Mouse (Mus musculus) embryonic facial prominence, embryonic 15.5 days (tissue): ENCODE measurements around the gene Cdk15. TPM values are rescaled to one million over a fixed set of nuclear protein-coding genes. Genes with fewer than 3 reads are reported as not detected.

Experiments used
- ATAC-seq: fragments of 200-750 bp; cut with Nextera tagmentation; 2 replicates; pipeline ENCODE4 v1.8.0; 2017; ENCODE audit warnings: low read depth, moderate TSS enrichment; ENCODE audit not compliant: insufficient number of reproducible peaks, low FRiP score, low TSS enrichment
- H3K27ac ChIP-seq: fragments of 300-500 bp; sonication (generic); replicated peaks from 2 replicates; pipeline ENCODE4 v1.5.1; 2015; ENCODE audit warnings: mild to moderate bottlenecking, inconsistent platforms
- H3K27me3 ChIP-seq: fragments of 300-500 bp; sonication (generic); 2 replicates; pipeline ENCODE4 v1.6.1; 2015; ENCODE audit warnings: inconsistent platforms
- H3K36me3 ChIP-seq: fragments of 300-500 bp; sonication (generic); 2 replicates; pipeline ENCODE4 v1.6.1; 2015; ENCODE audit warnings: mild to moderate bottlenecking, inconsistent platforms
- H3K4me1 ChIP-seq: fragments of 300-500 bp; sonication (generic); 2 replicates; pipeline ENCODE4 v1.6.1; 2015; ENCODE audit warnings: inconsistent platforms
- H3K4me2 ChIP-seq: fragments of 300-500 bp; sonication (generic); replicated peaks from 2 replicates; pipeline ENCODE4 v1.6.1; 2015; ENCODE audit warnings: mild to moderate bottlenecking, inconsistent platforms
- H3K4me3 ChIP-seq: fragments of 300-500 bp; sonication (generic); replicated peaks from 2 replicates; pipeline ENCODE4 v1.5.1; 2015; ENCODE audit warnings: mild to moderate bottlenecking, inconsistent platforms
- H3K9ac ChIP-seq: fragments of 300-500 bp; sonication (generic); 2 replicates; pipeline ENCODE4 v1.6.1; 2015; ENCODE audit warnings: inconsistent platforms
- H3K9me3 ChIP-seq: fragments of 300-500 bp; sonication (generic); replicated peaks from 2 replicates; pipeline ENCODE4 v1.6.1; 2016; ENCODE audit warnings: inconsistent platforms
- WGBS: fragments of 180-500 bp; shearing (Covaris S2); methylation state at CpG from one replicate; pipeline ENCODE4 v1.1.7; 2015; 5-methylcytosine and 5-hydroxymethylcytosine counted together
- polyA plus RNA-seq: library from polyadenylated mRNA; unstranded; fragments of >200 nt; fragmentation: Nextera tagmentation; extraction: Ambion mirVana; gene quantifications from 2 replicates; pipeline ENCODE4 v1.2.1, GENCODE M21; 2015

Cdk15 gene
- polyA plus RNA-seq, 1 experiment from 2014 or later = 1.8 TPM

GRCm38 (mm10) chr1:59236856-59237441 is 19.8 kb upstream of the Cdk15 start, which contains the start of gene Als2:
TSS of gene Als2 (minus strand) at chr1:59237231.
- no peaks in the 10 kb centered on the region for H3K27me3 ChIP-seq
- H3K9ac ChIP-seq = peak within 1 kb of the TSS; percentile 65
- under 1% methylated on average over 47 of the region's 58 CpGs for WGBS
- peak; percentile 97 for ATAC-seq
- no peaks in the 10 kb centered on the region for H3K9me3 ChIP-seq
- peak within 1 kb of the TSS; percentile 76 for H3K27ac ChIP-seq
- peak within 1 kb of the TSS; percentile 91 for H3K4me3 ChIP-seq
- no peaks in the 10 kb centered on the region for H3K36me3 ChIP-seq
- H3K4me2 ChIP-seq = peak within 1 kb of the TSS; percentile 74
- 0 out of 2 replicates have a peak, but pooled peaks cover 4% of the 10 kb centered on the region for H3K4me1 ChIP-seq

- Histone ChIP-seq H3K4me2 (peak overlapping the region; percentile 74), H3K4me3 (peak overlapping the region; percentile 91), H3K9ac (peak overlapping the region; percentile 39), H3K36me3 (no peaks in the 10 kb centered on the region), H3K27ac (peak overlapping the region; percentile 76), H3K4me1 (0 out of 2 replicates have a peak, but pooled peaks cover 4% of the 10 kb centered on the region), H3K27me3 (no peaks in the 10 kb centered on the region), H3K9me3 (no peaks in the 10 kb centered on the region)
- under 1% methylated on average over 19 of the region's 19 CpGs for WGBS
- ATAC-seq = peak; percentile 22
These were observed 19.0 kb upstream of the Cdk15 start for GRCm38 (mm10) chr1:59237614-59238211.

GRCm38 (mm10) chr1:59243770-59244169 is 12.9 kb upstream of the Cdk15 start:
- no peak overlapping the region for H3K9ac ChIP-seq
- no peaks in the 10 kb centered on the region for H3K4me1 ChIP-seq
- H3K9me3 ChIP-seq = no peaks in the 10 kb centered on the region
- H3K4me2 ChIP-seq = no peak overlapping the region
- H3K4me3 ChIP-seq = no peak overlapping the region
- H3K36me3 ChIP-seq = no peaks in the 10 kb centered on the region
- no peak overlapping the region for H3K27ac ChIP-seq
- no peaks in the 10 kb centered on the region for H3K27me3 ChIP-seq
- no peak for ATAC-seq
- 60% methylated on average over 2 of the region's 2 CpGs for WGBS

- Histone ChIP-seq H3K4me2 (no peak overlapping the region), H3K9me3 (no peaks in the 10 kb centered on the region), H3K27me3 (no peaks in the 10 kb centered on the region), H3K36me3 (no peaks in the 10 kb centered on the region), H3K4me1 (no peaks in the 10 kb centered on the region), H3K4me3 (no peak overlapping the region), H3K27ac (no peak overlapping the region), H3K9ac (no peak overlapping the region)
- WGBS = 4% methylated on average over 9 of the region's 9 CpGs
- no peak for ATAC-seq
These were observed 9.1 kb upstream of the Cdk15 start for GRCm38 (mm10) chr1:59247602-59248001.

GRCm38 (mm10) chr1:59252762-59253161 is 3.9 kb upstream of the Cdk15 start:
- peak overlapping the region; percentile 12; the same call in 1 of the 2 replicates for H3K4me3 ChIP-seq
- 8% methylated on average over 5 of the region's 7 CpGs for WGBS
- no peak overlapping the region for H3K9ac ChIP-seq
- peak overlapping the region; percentile 43 for H3K4me2 ChIP-seq
- no peak for ATAC-seq
- no peaks in the 10 kb centered on the region for H3K9me3 ChIP-seq
- H3K4me1 ChIP-seq = peaks cover 18% of the 10 kb centered on the region
- H3K27me3 ChIP-seq = no peaks in the 10 kb centered on the region
- no peaks in the 10 kb centered on the region for H3K36me3 ChIP-seq
- no peak overlapping the region for H3K27ac ChIP-seq

GRCm38 (mm10) chr1:59253301-59253909 is 3.3 kb upstream of the Cdk15 start:
- Histone ChIP-seq H3K27ac (no peak overlapping the region), H3K27me3 (no peaks in the 10 kb centered on the region), H3K9me3 (no peaks in the 10 kb centered on the region), H3K4me3 (peak overlapping the region; percentile 12), H3K9ac (no peak overlapping the region), H3K36me3 (no peaks in the 10 kb centered on the region), H3K4me1 (peaks cover 19% of the 10 kb centered on the region), H3K4me2 (peak overlapping the region; percentile 43)
- 7% methylated on average over 14 of the region's 18 CpGs for WGBS
- ATAC-seq = no peak

GRCm38 (mm10) chr1:59257736-59258135 is 1.0 kb downstream of the Cdk15 start:
- 13% methylated on average over 3 of the region's 3 CpGs for WGBS
- Histone ChIP-seq H3K4me2 (no peak overlapping the region), H3K27ac (no peak overlapping the region), H3K9me3 (no peaks in the 10 kb centered on the region), H3K9ac (no peak overlapping the region), H3K4me3 (no peak overlapping the region), H3K36me3 (no peaks in the 10 kb centered on the region), H3K27me3 (no peaks in the 10 kb centered on the region), H3K4me1 (peaks cover 18% of the 10 kb centered on the region)
- no peak for ATAC-seq

- no peaks in the 10 kb centered on the region for H3K9me3 ChIP-seq
- H3K4me3 ChIP-seq = no peak overlapping the region
- H3K4me1 ChIP-seq = peaks cover 18% of the 10 kb centered on the region
- WGBS = 43% methylated on average over 8 of the region's 8 CpGs
- no peak overlapping the region for H3K4me2 ChIP-seq
- no peaks in the 10 kb centered on the region for H3K36me3 ChIP-seq
- no peak overlapping the region for H3K9ac ChIP-seq
- no peak overlapping the region for H3K27ac ChIP-seq
- no peaks in the 10 kb centered on the region for H3K27me3 ChIP-seq
- ATAC-seq = no peak
These were observed 12.2 kb downstream of the Cdk15 start for GRCm38 (mm10) chr1:59268931-59269330.

- H3K4me2 ChIP-seq = 0 out of 2 replicates have a peak overlapping the region, but pooled peaks have one; percentile 6
- no peaks in the 10 kb centered on the region for H3K27me3 ChIP-seq
- H3K4me1 ChIP-seq = peaks cover 18% of the 10 kb centered on the region
- no peak for ATAC-seq
- H3K9ac ChIP-seq = no peak overlapping the region
- H3K9me3 ChIP-seq = no peaks in the 10 kb centered on the region
- 60% methylated on average over 6 of the region's 6 CpGs for WGBS
- no peak overlapping the region for H3K4me3 ChIP-seq
- no peaks in the 10 kb centered on the region for H3K36me3 ChIP-seq
- H3K27ac ChIP-seq = peak overlapping the region; percentile 75
These were observed 12.8 kb downstream of the Cdk15 start for GRCm38 (mm10) chr1:59269466-59269865.

- peak overlapping the region; percentile 75 for H3K27ac ChIP-seq
- H3K27me3 ChIP-seq = no peaks in the 10 kb centered on the region
- no peak overlapping the region for H3K9ac ChIP-seq
- WGBS = 15% methylated on average over 20 of the region's 20 CpGs
- H3K36me3 ChIP-seq = no peaks in the 10 kb centered on the region
- peaks cover 18% of the 10 kb centered on the region for H3K4me1 ChIP-seq
- no peak overlapping the region for H3K4me3 ChIP-seq
- no peaks in the 10 kb centered on the region for H3K9me3 ChIP-seq
- H3K4me2 ChIP-seq = peak overlapping the region; percentile 6; the same call in 1 of the 2 replicates
- ATAC-seq = peak; percentile 87; the same call in 1 of the 2 replicates
These were observed 13.4 kb downstream of the Cdk15 start for GRCm38 (mm10) chr1:59269951-59270689.

GRCm38 (mm10) chr1:59272189-59272588 is 15.5 kb downstream of the Cdk15 start:
- H3K9me3 ChIP-seq = no peaks in the 10 kb centered on the region
- no peak overlapping the region for H3K4me2 ChIP-seq
- H3K4me1 ChIP-seq = peaks cover 18% of the 10 kb centered on the region
- H3K36me3 ChIP-seq = no peaks in the 10 kb centered on the region
- no peaks in the 10 kb centered on the region for H3K27me3 ChIP-seq
- 35% methylated on average over 3 of the region's 3 CpGs for WGBS
- no peak overlapping the region for H3K27ac ChIP-seq
- H3K4me3 ChIP-seq = no peak overlapping the region
- H3K9ac ChIP-seq = no peak overlapping the region
- ATAC-seq = no peak
